Mouse (Mus musculus) kidney, adult 2 months (tissue): ENCODE measurements around the gene 1700016K19Rik. TPM values are rescaled to one million over a fixed set of nuclear protein-coding genes. Genes with fewer than 3 reads are reported as not detected.

Experiments
- DNase-seq: peaks from one replicate; pipeline ENCODE4 v3.0.0; 2021
- H3K27ac ChIP-seq: fragments of 200-500 bp; 2 replicates; pipeline ENCODE4 v1.5.1; 2012; ENCODE audit warnings: low read depth, low read length, control low read depth, inconsistent platforms; ENCODE audit not compliant: insufficient read depth
- H3K27me3 ChIP-seq: fragments of 200-500 bp; replicated peaks from 2 replicates; pipeline ENCODE4 v1.6.1; 2012; ENCODE audit warnings: mild to moderate bottlenecking, moderate library complexity, low read length, inconsistent platforms; ENCODE audit not compliant: control insufficient read depth, insufficient read depth
- H3K36me3 ChIP-seq: fragments of 200-500 bp; 2 replicates; pipeline ENCODE4 v1.6.1; 2012; ENCODE audit warnings: mild to moderate bottlenecking, moderate library complexity, low read length, inconsistent platforms; ENCODE audit not compliant: control insufficient read depth, insufficient read depth
- H3K4me1 ChIP-seq: fragments of 200-500 bp; 2 replicates; pipeline ENCODE4 v1.6.1; 2011; ENCODE audit warnings: low read length; ENCODE audit not compliant: control insufficient read depth, insufficient read depth
- H3K4me3 ChIP-seq: fragments of 200-500 bp; 2 replicates; pipeline ENCODE4 v1.5.1; 2011; ENCODE audit warnings: mild to moderate bottlenecking, low read depth, low read length, control low read depth; ENCODE audit not compliant: insufficient read depth
- CTCF ChIP-seq: fragments of 200-500 bp; conservative IDR thresholded peaks from 2 replicates; pipeline ENCODE4 v1.5.1; 2011; ENCODE audit warnings: low read depth, mild to moderate bottlenecking, control low read depth, low read length, moderate library complexity, mixed read lengths; ENCODE audit not compliant: insufficient read depth, insufficient read length
- POLR2A ChIP-seq: fragments of 200-500 bp; IDR thresholded peaks from one replicate; pipeline ENCODE4 v1.6.1; 2011; ENCODE audit warnings: low read depth, low read length, control low read depth
- WGBS: fragments of 180-500 bp; shearing (Covaris S2); methylation state at CpG from one replicate; pipeline ENCODE4 v1.1.7; 2018; 5-methylcytosine and 5-hydroxymethylcytosine counted together
- polyA plus RNA-seq: library from polyadenylated mRNA; depleted of rRNA; stranded (reverse); fragments of >200 nt; gene quantifications from 2 replicates; pipeline ENCODE4 v1.2.3, GENCODE M21; 2012

Gene 1700016K19Rik
- polyA plus RNA-seq, 1 experiment = 0.08 TPM

GRCm38 (mm10) chr11:75984581-75984980 is 15.1 kb upstream of the 1700016K19Rik start:
- Histone ChIP-seq H3K4me3 (no peak overlapping the region), H3K27ac (no peak overlapping the region), H3K36me3 (no peaks in the 10 kb centered on the region), H3K27me3 (no peaks in the 10 kb centered on the region), H3K4me1 (no peaks in the 10 kb centered on the region)
- no peak for DNase-seq
- 93% methylated on average over 1 of the region's 1 CpGs for WGBS
- no peak for TF ChIP-seq POLR2A
- no peak for TF ChIP-seq CTCF

- 66% methylated on average over 7 of the region's 7 CpGs for WGBS
- DNase-seq = no peak
- no peak overlapping the region for H3K27ac ChIP-seq
- H3K27me3 ChIP-seq = no peaks in the 10 kb centered on the region
- TF ChIP-seq POLR2A (no peak), CTCF (no peak)
- H3K4me3 ChIP-seq = no peak overlapping the region
- H3K36me3 ChIP-seq = no peaks in the 10 kb centered on the region
- no peaks in the 10 kb centered on the region for H3K4me1 ChIP-seq
These were observed 13.8 kb upstream of the 1700016K19Rik start for GRCm38 (mm10) chr11:75985948-75986347.

GRCm38 (mm10) chr11:75990965-75991835 is 8.5 kb upstream of the 1700016K19Rik start:
- H3K27me3 ChIP-seq = no peaks in the 10 kb centered on the region
- H3K4me3 ChIP-seq = no peak overlapping the region
- 79% methylated on average over 15 of the region's 15 CpGs for WGBS
- H3K36me3 ChIP-seq = no peaks in the 10 kb centered on the region
- no peaks in the 10 kb centered on the region for H3K4me1 ChIP-seq
- DNase-seq = no peak
- no peak for TF ChIP-seq CTCF
- TF ChIP-seq POLR2A = no peak
- no peak overlapping the region for H3K27ac ChIP-seq

DNA sequence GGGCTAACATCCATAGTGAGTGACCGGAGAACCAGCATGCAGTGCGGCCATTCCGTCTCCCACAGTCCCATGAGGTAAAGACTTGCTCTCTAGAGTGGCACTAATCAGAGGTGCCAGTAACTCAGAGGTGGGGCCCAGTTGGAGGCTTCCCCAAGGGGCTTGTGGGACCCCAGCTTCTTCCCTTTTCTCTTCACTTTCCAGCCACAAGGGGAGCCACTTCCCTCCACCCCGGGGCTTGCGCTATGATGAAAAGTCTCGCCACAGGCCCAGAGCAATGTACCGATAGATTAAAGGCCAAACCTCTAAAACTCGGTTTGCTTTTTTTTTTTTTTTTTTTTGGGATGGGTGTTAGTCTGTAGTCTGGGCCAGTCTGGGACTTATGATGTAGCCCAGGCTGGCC is 7.8 kb upstream of the 1700016K19Rik start:
- WGBS = 87% methylated on average over 8 of the region's 8 CpGs
- H3K27me3 ChIP-seq = no peaks in the 10 kb centered on the region
- H3K4me3 ChIP-seq = no peak overlapping the region
- H3K36me3 ChIP-seq = no peaks in the 10 kb centered on the region
- TF ChIP-seq POLR2A (no peak), CTCF (no peak)
- no peak for DNase-seq
- no peak overlapping the region for H3K27ac ChIP-seq
- H3K4me1 ChIP-seq = no peaks in the 10 kb centered on the region

- no peak overlapping the region for H3K4me3 ChIP-seq
- no peaks in the 10 kb centered on the region for H3K36me3 ChIP-seq
- no peak overlapping the region for H3K27ac ChIP-seq
- no peak for DNase-seq
- no peaks in the 10 kb centered on the region for H3K27me3 ChIP-seq
- TF ChIP-seq CTCF = no peak
- TF ChIP-seq POLR2A = no peak
- no peaks in the 10 kb centered on the region for H3K4me1 ChIP-seq
- 74% methylated on average over 8 of the region's 8 CpGs for WGBS
These were observed 7.2 kb upstream of the 1700016K19Rik start for GRCm38 (mm10) chr11:75992481-75992880.

- Histone ChIP-seq H3K36me3 (no peaks in the 10 kb centered on the region), H3K4me1 (0 out of 2 replicates have a peak, but pooled peaks cover under 1% of the 10 kb centered on the region), H3K4me3 (no peak overlapping the region), H3K27ac (no peak overlapping the region), H3K27me3 (no peaks in the 10 kb centered on the region)
- no peak for DNase-seq
- TF ChIP-seq CTCF (no peak), POLR2A (no peak)
- WGBS = 49% methylated on average over 9 of the region's 9 CpGs
These were observed 5.4 kb upstream of the 1700016K19Rik start for GRCm38 (mm10) chr11:75994357-75994756.

DNA sequence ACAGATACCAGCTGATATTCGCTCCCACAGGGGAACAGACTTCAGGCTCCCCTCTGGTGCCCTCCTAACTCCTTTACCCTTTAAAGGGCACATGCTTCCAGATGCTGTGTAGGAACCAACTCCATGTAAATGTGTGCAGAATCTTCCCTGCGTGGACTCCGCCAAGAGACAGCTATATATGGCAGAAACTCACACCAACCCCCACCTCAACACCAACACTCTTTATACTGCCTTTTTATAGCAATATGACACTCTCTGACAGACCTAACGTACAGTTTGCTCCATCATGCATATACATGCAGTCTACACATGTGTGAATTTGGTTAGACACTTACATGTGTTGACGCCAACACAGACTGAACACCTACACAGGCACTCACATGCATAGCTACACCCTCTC is 989 bp downstream of the 1700016K19Rik start:
- TF ChIP-seq CTCF (no peak), POLR2A (no peak)
- 0 out of 2 replicates have a peak, but pooled peaks cover 2% of the 10 kb centered on the region for H3K4me1 ChIP-seq
- WGBS = 94% methylated on average over 5 of the region's 5 CpGs
- no peak for DNase-seq
- no peak overlapping the region for H3K4me3 ChIP-seq
- no peaks in the 10 kb centered on the region for H3K27me3 ChIP-seq
- no peak overlapping the region for H3K27ac ChIP-seq
- no peaks in the 10 kb centered on the region for H3K36me3 ChIP-seq
